Mouse (Mus musculus): ENCODE measurements at regions not wholly inside any gene's neighbourhood (a gene's known extent, or its start where the extent isn't known, plus 50 kb on each side); places are given as distances from the start of the nearest gene placed in this dataset.

GRCm38 (mm10) chr13:31400401-31400800 lies 155.5 kb upstream of the Foxq1 start:
- DNase-seq (ENCODE audit: low spot score in 2 of 2) = no peak

GRCm38 (mm10) chr13:31405312-31405711 lies 150.6 kb upstream of the Foxq1 start:
- DNase-seq (ENCODE audit: low spot score in 2 of 2) = no peak

- DNase-seq (ENCODE audit: low spot score in 2 of 2) = no peak
These were observed 147.4 kb upstream of the Foxq1 start for GRCm38 (mm10) chr13:31408439-31409122.

GRCm38 (mm10) chr13:31409123-31409513 lies 146.8 kb upstream of the Foxq1 start:
- no peak for DNase-seq (ENCODE audit: low spot score in 2 of 2)

GRCm38 (mm10) chr13:31421556-31421955 lies 134.4 kb upstream of the Foxq1 start:
- DNase-seq (ENCODE audit: low spot score in 2 of 2) = no peak

- no peak for DNase-seq (ENCODE audit: low spot score in 2 of 2)
These were observed 132.3 kb upstream of the Foxq1 start for GRCm38 (mm10) chr13:31423599-31423998.

GRCm38 (mm10) chr13:31425825-31426500 lies 130.0 kb upstream of the Foxq1 start:
- no peak for DNase-seq (ENCODE audit: low spot score in 2 of 2)

GRCm38 (mm10) chr13:31436434-31436833 lies 119.5 kb upstream of the Foxq1 start:
- no peak for DNase-seq (ENCODE audit: low spot score in 2 of 2)

GRCm38 (mm10) chr13:31439761-31440627 lies 115.9 kb upstream of the Foxq1 start:
- DNase-seq (ENCODE audit: low spot score in 2 of 2) = no peak

GRCm38 (mm10) chr13:31458883-31459282 lies 97.1 kb upstream of the Foxq1 start:
- DNase-seq (ENCODE audit: low spot score in 2 of 2) = no peak

GRCm38 (mm10) chr13:31465141-31465540 lies 90.8 kb upstream of the Foxq1 start:
- no peak for DNase-seq (ENCODE audit: low spot score in 2 of 2)

GRCm38 (mm10) chr13:31465711-31466110 lies 90.2 kb upstream of the Foxq1 start:
- no peak for DNase-seq (ENCODE audit: low spot score in 2 of 2)

GRCm38 (mm10) chr13:31468131-31468530 lies 87.8 kb upstream of the Foxq1 start:
- no peak for DNase-seq (ENCODE audit: low spot score in 2 of 2)

- no peak for DNase-seq (ENCODE audit: low spot score in 2 of 2)
These were observed 87.0 kb upstream of the Foxq1 start for GRCm38 (mm10) chr13:31468983-31469382.

- no peak for DNase-seq (ENCODE audit: low spot score in 2 of 2)
These were observed 83.6 kb upstream of the Foxq1 start for GRCm38 (mm10) chr13:31472366-31472765.

GRCm38 (mm10) chr13:31472804-31473203 lies 83.1 kb upstream of the Foxq1 start:
- DNase-seq (ENCODE audit: low spot score in 2 of 2) = no peak

- no peak for DNase-seq (ENCODE audit: low spot score in 2 of 2)
These were observed 82.7 kb upstream of the Foxq1 start for GRCm38 (mm10) chr13:31473275-31473674.

- DNase-seq (ENCODE audit: low spot score in 2 of 2) = peak in 1 of 2 experiments; percentile 17
These were observed 80.1 kb upstream of the Foxq1 start for GRCm38 (mm10) chr13:31475845-31476244.

- DNase-seq (ENCODE audit: low spot score in 2 of 2) = no peak
These were observed 78.6 kb upstream of the Foxq1 start for GRCm38 (mm10) chr13:31477171-31477867.

GRCm38 (mm10) chr13:31481105-31481844 lies 74.7 kb upstream of the Foxq1 start:
- no peak for DNase-seq (ENCODE audit: low spot score in 2 of 2)

GRCm38 (mm10) chr13:31486373-31486772 lies 69.6 kb upstream of the Foxq1 start:
- no peak for DNase-seq (ENCODE audit: low spot score in 2 of 2)

Data from frontal cortex, postnatal 25 days (tissue).